Mouse (Mus musculus) cerebellum, adult 11 months (tissue): ENCODE measurements around the gene P3h3.

Source experiments
- DNase-seq: peaks from one replicate; pipeline ENCODE4 v3.0.0; 2022

P3h3 gene

GRCm38 (mm10) chr6:124829799-124830700, 27.5 kb downstream of the P3h3 start:
- peak; percentile 89 for DNase-seq

- peak; percentile 99 for DNase-seq
These were observed 28.4 kb downstream of the P3h3 start, which contains the start of the genes Usp5 and Cdca3 for GRCm38 (mm10) chr6:124828868-124829798. Usp5 (minus strand) TSS chr6:124829484. Cdca3 (plus strand) TSS chr6:124829547.

- DNase-seq: peak; percentile 48
These were observed 29.4 kb downstream of the P3h3 start for GRCm38 (mm10) chr6:124828101-124828592.

DNA sequence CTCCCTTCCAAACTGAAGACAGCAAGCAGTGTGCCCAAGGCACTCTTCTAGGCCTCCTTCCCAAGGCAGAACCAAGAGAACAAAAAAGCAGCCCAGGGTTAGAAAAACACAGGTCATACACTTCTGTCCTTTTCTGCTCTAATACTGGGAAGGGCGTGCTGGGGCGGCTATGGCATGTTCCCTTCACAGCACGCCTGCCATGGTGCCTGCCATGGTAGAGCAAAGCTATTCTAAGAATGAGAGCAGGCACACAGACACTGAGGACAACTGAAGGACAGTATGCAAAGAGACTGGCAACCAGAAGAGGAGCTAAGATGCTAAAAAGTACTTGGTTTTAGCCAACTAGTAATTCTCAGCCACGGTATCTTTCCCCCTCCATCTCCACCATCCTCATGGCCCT, 35.5 kb downstream of the P3h3 start:
- DNase-seq: no peak

GRCm38 (mm10) chr6:124820891-124821290, 36.7 kb downstream of the P3h3 start:
- DNase-seq: no peak

GRCm38 (mm10) chr6:124817971-124818370, 39.6 kb downstream of the P3h3 start:
- no peak for DNase-seq

- no peak for DNase-seq
These were observed 40.0 kb downstream of the P3h3 start for GRCm38 (mm10) chr6:124817563-124817962.

- DNase-seq: no peak
These were observed 40.4 kb downstream of the P3h3 start for GRCm38 (mm10) chr6:124817125-124817524.

GRCm38 (mm10) chr6:124816611-124817010, 40.9 kb downstream of the P3h3 start:
- no peak for DNase-seq

DNA sequence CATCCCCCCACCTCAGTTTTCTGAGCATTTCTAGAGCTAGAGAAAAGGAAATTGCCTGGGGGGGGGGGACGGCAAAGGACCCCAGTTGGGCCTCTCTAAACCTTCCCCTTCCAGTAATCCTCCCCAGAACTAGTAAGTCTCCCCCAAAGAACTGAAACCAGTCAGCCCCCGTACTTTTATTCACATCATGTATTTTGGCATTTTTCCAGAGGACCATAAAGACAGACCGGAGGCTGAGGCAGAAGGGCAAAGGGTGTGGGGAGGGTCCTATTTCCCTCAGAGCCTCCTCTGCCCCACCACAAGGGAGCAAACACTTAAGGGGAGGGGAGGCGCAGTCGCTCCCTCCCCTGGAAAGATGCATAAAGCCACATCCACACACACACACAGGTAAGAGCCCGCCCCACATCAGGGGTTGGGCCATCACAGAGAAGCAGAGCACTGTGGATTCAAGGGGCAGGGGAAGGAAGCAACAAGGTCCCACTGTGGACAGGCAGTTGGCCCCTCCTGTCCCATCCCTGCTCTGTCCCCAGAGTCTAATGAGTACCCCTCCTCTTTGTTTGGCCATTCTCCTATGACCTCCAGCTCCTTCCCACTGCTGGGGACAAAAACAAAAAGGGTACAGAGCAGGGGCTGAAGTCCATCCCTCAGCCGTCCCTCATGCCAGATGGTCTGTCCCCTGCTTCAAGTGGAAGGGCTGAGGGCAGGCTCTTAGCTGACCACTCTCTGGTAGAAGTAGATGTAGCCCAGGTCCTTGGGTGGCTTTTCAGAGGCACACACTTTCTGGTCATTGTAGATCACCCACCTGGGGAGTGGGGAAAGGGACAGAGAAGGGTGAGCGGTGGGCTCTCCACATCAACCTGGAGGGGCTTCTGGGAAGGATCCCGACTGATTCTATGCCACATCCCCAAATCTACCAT, 42.4 kb downstream of the P3h3 start:
- peak; percentile 27 for DNase-seq

DNA sequence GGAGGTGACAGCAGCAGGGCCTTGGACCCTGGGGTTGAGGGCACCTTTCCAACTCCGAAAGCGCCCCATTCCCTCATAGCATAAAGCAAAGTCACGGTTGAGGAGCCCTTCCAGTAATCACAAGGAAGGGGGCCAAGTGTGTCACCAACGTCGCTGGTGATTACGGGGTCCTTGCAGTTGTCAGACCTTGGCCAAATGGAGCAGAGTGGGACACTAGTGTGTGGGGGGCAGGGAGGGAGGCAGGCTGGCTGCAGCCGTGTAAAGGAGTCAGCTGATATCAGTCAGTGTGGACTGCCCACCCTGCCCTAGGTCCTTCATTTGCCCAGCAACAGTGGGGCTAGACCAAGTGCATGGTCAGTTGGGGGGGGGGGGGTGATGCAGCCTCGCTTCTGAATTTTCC, 43.1 kb downstream of the P3h3 start:
- no peak for DNase-seq

DNA sequence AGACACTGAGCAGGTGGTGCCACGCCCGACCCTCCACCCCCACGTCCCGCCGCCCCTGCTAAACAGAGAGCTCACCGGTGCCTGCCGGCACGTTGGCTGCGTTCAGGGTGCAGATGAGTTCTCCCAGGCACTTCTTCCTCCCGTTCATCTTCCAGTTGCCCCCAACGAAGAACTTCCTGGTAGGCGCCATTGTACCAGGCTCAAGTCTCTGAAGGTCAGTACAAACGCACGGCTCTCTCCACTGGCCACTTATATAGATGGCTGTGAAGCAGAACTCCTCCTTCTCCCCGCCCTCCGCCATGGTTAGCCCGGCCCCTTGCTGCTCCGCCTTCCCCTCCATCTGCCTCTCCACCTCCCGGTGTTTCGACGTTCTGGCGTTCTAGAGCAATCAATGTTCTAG, 43.6 kb downstream of the P3h3 start, which contains the start of gene Tpi1:
Gene Tpi1, minus strand, starts transcription at position 364 of the 400 bp plus-strand sequence.
- DNase-seq: peak; percentile 91

DNA sequence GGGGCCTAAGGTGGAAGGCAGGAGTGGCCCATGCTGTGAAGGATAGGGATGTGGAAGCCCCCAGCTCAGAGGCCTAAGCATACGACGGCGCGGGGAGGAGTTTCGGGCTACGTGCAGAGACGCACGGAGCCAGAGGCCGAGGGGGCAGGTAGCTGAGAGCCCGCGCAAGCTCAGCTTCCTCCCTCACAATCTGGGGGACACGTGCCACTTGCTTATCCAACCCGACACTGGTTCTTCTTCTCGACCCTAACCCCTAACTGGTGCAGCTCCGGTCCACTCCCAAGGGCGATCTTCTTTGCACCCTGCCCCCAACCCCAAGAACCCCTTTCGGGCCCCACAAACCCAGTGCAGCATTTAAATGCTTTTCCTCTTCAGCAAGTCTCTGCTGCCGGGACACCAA, 44.1 kb downstream of the P3h3 start:
- peak; percentile 72 for DNase-seq

DNA sequence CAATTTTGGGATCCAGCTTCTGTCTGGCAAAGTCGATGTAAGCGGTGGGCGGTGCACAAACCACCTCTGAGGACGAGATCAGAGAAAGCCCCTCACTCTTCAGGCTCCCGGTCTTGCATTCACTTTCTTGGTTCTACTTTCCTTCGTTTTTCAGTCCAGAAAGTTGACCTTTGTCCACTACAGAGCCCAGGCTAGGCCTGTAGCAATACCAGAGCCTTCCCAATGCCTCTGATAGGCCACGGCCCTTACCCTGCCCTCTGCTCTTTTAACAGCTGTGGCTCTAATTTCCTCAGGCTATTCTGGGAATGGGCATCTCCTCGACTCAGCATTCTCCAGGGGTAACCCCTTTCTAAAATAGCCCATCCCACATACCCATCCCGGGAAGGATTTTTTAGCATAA, 44.7 kb downstream of the P3h3 start:
- DNase-seq: no peak

- peak; percentile 36 for DNase-seq
These were observed 45.6 kb downstream of the P3h3 start for GRCm38 (mm10) chr6:124811701-124812560.

GRCm38 (mm10) chr6:124811403-124811665, 46.2 kb downstream of the P3h3 start:
- DNase-seq: no peak

DNA sequence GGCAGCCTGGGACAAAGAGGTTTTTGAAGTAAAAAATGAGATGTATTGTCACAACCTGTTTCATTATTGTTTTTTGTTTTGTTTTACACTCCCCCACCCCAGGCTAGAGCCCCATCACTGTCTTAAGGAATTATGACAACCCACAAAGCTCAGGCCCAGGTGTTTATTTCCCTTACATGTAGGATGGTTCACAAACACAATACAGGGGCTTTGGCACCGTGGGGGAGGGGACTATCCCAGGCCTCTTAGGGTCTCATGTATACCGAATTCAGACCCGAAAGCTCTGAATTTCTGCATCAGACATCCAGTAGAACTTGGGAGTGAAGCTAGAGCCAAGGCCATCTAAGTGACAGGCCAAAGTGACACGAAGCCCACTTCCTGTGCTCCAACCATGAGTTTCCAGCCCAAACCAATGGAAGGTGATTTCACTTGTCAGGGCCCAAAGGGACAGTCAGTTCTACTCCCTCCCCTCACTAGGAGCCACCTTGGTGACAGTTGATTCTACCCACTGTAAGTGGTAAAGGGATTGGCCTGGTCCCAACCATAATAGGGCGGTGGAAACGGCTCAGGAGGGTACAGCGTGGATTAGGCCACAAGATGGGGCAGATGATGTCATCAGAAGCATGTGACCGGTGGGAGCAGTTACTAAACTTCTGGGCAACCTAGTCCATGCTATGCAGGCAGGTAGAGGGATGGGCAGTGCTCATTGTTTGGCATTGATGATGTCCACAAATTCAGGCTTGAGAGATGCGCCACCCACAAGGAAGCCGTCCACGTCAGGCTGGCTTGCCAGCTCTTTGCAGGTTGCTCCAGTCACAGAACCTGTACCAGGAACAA, 46.8 kb downstream of the P3h3 start:
- DNase-seq: peak; percentile 28

- DNase-seq: peak; percentile 36
These were observed 47.6 kb downstream of the P3h3 start for GRCm38 (mm10) chr6:124809775-124810538.

- peak; percentile 83 for DNase-seq
These were observed 48.3 kb downstream of the P3h3 start for GRCm38 (mm10) chr6:124809052-124809774.
